Mouse (Mus musculus): ENCODE results near the gene Arfgef2. TPM values are rescaled to one million over a fixed set of nuclear protein-coding genes. Genes with fewer than 3 reads are reported as not detected.

Arfgef2 gene
- total RNA-seq, 1 experiment from 2014 or later: 15.5 TPM

DNA sequence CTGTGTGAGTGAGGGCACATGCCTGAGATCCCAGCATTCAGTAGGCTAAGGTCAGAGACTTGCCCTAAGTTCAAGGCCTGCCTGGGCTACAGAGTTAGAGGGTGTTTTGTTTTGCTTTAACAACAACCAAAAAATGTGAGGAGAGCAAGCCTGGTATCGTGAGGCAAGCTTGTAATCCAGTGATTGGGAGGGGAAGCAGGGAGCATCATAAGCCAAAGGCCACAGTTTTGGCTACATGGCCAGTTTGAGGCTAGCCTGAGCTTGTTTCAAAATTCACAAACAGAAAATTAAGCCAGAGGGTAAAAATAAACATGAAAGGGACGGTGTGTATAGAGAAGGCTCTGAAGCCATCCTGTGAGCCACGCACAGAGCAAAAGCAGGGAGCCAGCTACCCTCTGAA, 80.8 kb downstream of the Arfgef2 start:
- no peak for ATAC-seq (replicated peaks in 1 of 2; ENCODE audit: insufficient read depth in 1 of 2, low FRiP score in 2 of 2, low TSS enrichment in 1 of 2, low read depth in 1 of 2, poor library complexity in 2 of 2, severe bottlenecking in 2 of 2)

DNA sequence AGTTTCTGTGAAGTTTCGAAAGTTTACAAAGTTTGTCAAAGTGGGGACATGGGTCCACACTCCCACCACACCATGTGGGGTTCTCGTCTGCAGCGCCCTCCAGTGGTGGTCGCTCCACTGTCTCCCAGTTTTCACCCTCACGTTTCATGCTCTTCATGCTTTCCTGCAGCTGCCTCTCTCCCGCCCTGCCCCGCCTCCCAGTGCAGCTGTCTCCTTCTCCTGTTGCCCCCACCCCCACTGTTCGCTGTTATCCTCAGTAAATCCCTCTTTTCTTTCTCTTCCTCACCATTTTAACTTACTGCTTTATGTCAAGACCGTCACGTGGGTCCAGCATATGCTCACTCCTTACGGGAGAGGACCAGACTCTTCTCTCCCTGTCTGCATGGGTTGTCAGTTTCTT, 82.4 kb downstream of the Arfgef2 start:
- ATAC-seq (replicated peaks in 1 of 2; ENCODE audit: insufficient read depth in 1 of 2, low FRiP score in 2 of 2, low TSS enrichment in 1 of 2, low read depth in 1 of 2, poor library complexity in 2 of 2, severe bottlenecking in 2 of 2): no peak

DNA sequence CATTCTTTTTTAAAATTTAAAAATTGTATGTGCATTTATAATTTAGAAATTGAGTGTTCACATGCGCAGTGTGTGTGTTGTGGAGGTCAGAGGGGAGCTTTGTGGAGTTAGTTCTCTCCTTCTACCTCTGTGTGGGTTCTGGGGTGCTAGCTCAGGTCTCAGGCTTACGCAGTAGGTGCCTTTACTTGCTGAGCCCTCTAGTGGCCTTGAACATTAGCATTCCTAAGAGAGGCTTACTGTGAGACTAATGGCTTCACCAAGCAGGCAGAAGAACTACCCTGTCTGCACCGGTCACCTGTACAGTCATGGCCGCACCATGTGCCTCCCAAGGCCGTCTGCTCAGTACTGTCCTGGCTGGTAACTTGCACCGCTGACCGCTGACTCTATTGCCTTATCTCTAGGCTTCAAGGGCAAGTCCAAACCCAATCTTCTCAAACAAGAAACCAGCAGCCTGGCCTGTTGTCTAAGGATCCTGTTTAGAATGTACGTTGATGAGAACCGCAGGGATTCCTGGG, 86.0 kb downstream of the Arfgef2 start:
- no peak for ATAC-seq (replicated peaks in 1 of 2; ENCODE audit: insufficient read depth in 1 of 2, low FRiP score in 2 of 2, low TSS enrichment in 1 of 2, low read depth in 1 of 2, poor library complexity in 2 of 2, severe bottlenecking in 2 of 2)

DNA sequence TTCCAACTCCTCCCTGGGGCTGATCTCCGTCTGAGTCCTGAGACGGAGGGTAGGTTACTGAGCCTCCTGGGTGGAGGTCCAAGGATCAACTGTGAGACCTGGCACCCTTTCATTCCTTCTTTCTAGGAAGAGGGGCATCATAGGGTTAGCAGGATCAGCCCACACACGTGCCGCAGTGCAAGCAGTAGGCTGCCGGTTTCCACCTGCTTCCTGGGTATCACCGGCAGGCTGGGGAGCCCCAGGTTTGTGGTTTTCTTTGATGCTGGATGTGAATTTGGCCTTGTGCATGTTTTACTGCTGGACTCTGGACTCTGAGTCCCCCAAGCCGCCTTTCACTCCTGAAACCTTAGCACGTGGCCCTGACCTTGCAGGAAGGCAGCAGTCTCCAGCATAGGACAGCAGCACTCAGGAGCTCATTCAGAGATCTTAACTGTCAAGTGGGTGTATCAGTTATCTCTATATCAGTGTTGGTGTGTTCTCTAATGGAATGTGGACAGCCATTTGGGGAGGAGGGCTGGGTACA, 86.8 kb downstream of the Arfgef2 start:
- ATAC-seq (replicated peaks in 1 of 2; ENCODE audit: insufficient read depth in 1 of 2, low FRiP score in 2 of 2, low TSS enrichment in 1 of 2, low read depth in 1 of 2, poor library complexity in 2 of 2, severe bottlenecking in 2 of 2): no peak

DNA sequence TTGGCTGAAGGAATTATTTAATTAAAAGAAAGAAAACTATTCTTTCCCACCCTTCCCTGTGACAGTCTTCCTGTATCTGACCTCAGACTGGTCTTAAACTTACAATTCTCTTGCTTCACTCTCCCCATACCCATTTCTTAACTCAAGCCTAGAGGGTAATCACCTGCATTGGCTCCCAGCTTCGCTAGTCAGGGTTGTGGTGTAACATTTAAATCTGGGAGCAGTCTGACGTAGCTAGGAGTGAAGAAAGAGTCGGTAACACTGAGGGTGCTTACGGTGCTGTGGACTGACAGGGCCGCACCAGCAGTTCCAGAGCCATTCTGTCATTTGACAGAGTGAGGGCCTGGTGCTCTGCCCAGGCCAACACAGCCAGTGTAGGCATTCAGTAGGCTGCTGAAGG, 87.6 kb downstream of the Arfgef2 start:
- ATAC-seq (replicated peaks in 1 of 2; ENCODE audit: insufficient read depth in 1 of 2, low FRiP score in 2 of 2, low TSS enrichment in 1 of 2, low read depth in 1 of 2, poor library complexity in 2 of 2, severe bottlenecking in 2 of 2): no peak

DNA sequence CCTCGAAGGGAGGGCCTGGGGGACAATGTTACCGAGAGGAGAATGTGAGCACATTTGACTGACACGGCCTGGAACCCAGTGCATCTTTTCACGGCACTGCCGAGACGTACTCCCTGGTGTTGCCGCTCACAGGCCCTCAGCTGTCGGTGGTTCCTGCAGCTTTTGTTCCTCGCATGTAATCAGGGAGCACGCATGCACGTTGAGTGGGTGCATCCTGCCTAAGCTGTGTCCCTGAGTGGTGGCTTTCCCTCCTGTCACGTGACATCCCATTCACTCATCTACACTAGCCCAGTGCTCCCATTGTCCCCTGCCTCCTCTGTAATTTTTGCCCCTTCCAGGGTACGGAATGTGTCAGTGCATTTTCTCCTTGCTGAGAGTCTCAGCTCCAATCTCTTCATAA, 91.0 kb downstream of the Arfgef2 start:
- no peak for ATAC-seq (replicated peaks in 1 of 2; ENCODE audit: insufficient read depth in 1 of 2, low FRiP score in 2 of 2, low TSS enrichment in 1 of 2, low read depth in 1 of 2, poor library complexity in 2 of 2, severe bottlenecking in 2 of 2)

DNA sequence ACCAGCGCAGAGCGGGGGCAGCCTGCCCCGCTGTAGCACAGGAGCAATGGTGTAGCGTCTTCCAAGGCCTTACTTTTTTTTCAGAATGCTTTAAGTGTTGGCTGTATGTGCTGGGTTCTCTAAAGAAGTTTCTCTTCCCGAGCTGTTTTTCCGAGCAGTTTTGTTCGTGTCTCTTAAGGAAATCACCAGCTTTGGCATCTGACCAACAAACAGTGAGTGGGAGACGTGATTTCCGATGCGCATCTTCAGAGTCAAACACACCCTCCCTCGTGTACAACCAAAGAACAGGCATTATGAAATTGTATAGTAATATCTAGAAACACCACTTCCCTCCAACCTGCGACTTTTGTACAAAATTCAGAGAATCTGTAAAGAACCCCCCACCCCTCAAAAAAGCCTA, 91.6 kb downstream of the Arfgef2 start:
- no peak for ATAC-seq (replicated peaks in 1 of 2; ENCODE audit: insufficient read depth in 1 of 2, low FRiP score in 2 of 2, low TSS enrichment in 1 of 2, low read depth in 1 of 2, poor library complexity in 2 of 2, severe bottlenecking in 2 of 2)

DNA sequence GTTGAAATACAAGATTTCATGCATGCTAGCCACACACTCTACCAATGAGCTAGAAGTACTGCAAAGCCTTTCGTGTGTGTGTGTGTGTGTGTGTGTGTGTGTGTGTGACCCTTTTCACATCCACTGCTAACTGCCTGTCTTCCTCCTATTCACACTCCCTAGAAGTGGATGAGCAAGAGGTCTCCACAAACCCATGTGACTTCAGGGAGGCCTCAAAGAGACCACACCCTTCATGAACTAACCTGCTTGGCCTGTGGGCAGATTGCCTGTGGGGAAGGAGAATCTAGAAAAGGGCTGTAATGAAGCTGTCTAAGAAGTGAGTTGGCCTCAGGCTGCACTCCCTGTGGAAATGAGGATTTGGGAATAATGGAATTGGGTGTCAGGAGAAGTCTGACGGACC, 93.8 kb downstream of the Arfgef2 start:
- no peak for ATAC-seq (replicated peaks in 1 of 2; ENCODE audit: insufficient read depth in 1 of 2, low FRiP score in 2 of 2, low TSS enrichment in 1 of 2, low read depth in 1 of 2, poor library complexity in 2 of 2, severe bottlenecking in 2 of 2)

DNA sequence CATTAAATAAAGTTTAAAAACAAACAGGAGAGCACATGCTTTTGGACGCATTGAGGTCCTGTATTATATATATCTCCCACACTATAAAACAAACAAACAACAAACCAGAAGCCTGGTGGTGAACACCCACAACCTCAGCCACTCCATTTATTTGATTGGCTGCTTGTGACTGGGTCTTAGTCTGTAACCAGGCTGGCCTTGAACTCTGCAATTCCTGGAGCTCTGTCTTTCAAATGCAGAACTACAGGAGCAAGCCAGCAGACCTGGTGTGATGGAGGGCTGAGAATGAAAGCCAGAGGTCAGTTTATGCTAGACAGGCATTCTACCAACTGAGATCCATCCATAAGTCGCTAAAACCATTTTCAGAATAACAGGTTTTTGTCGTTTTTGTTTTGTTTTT, 94.4 kb downstream of the Arfgef2 start:
- no peak for ATAC-seq (replicated peaks in 1 of 2; ENCODE audit: insufficient read depth in 1 of 2, low FRiP score in 2 of 2, low TSS enrichment in 1 of 2, low read depth in 1 of 2, poor library complexity in 2 of 2, severe bottlenecking in 2 of 2)

DNA sequence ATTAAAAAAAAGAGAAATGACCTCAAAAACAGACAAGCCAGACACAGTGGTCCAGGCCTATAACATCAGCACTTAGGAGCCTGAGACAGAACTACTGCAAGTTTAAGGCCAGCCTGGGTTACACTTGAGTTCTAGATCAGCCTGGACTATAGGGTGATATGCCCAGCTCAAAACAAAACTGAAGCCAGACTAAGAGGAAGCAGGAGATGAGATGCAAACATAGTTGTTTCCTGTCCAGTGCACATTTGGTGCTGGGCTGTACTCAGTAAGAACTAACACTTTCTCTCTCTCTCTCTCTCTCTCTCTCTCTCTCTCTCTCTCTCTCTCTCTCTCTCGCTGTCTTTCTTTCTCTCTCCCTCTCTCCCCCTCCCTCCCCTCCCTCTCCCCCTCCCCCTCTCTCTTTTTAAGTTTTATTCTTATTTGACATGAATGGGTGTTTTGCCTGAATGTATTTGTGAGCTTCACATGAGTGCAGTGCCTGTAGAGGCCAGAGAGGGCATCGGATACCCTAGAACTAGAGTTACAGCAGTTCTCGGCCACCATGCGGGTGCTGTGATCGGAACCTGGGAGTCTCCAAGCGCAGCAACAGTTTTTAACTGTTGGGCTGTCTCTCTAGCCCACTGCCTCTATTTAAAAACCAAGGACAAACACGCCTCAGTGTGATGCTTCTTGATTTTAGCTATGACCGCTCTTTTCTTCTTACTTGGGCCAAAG, 95.6 kb downstream of the Arfgef2 start:
- ATAC-seq (replicated peaks in 1 of 2; ENCODE audit: insufficient read depth in 1 of 2, low FRiP score in 2 of 2, low TSS enrichment in 1 of 2, low read depth in 1 of 2, poor library complexity in 2 of 2, severe bottlenecking in 2 of 2): no peak

DNA sequence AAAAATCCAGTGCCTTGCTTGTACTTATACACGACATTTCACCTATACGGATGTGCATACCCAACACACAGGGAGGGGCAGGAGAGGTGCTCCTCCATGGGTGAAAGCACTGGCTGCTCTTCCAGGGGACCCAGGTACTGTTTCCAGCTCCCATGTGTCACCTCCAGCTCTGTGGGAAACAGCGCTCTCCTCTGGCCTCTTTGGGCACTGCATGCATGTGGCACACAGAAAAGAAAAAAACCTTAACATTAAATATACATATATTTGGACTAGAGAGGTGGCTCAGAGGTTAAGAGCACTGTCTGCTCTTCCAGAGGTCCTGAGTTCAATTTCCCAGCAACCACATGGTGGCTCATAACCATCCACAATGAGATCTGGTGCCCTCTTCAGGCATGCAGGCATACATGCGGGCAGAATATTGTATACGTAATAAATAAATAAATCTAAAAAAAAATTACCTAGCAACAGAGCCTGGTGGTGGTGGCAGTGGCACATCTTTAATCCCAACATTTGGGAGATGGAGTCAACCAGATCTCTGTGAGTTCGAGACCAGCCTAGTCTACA, 98.4 kb downstream of the Arfgef2 start:
- ATAC-seq (replicated peaks in 1 of 2; ENCODE audit: insufficient read depth in 1 of 2, low FRiP score in 2 of 2, low TSS enrichment in 1 of 2, low read depth in 1 of 2, poor library complexity in 2 of 2, severe bottlenecking in 2 of 2): no peak

DNA sequence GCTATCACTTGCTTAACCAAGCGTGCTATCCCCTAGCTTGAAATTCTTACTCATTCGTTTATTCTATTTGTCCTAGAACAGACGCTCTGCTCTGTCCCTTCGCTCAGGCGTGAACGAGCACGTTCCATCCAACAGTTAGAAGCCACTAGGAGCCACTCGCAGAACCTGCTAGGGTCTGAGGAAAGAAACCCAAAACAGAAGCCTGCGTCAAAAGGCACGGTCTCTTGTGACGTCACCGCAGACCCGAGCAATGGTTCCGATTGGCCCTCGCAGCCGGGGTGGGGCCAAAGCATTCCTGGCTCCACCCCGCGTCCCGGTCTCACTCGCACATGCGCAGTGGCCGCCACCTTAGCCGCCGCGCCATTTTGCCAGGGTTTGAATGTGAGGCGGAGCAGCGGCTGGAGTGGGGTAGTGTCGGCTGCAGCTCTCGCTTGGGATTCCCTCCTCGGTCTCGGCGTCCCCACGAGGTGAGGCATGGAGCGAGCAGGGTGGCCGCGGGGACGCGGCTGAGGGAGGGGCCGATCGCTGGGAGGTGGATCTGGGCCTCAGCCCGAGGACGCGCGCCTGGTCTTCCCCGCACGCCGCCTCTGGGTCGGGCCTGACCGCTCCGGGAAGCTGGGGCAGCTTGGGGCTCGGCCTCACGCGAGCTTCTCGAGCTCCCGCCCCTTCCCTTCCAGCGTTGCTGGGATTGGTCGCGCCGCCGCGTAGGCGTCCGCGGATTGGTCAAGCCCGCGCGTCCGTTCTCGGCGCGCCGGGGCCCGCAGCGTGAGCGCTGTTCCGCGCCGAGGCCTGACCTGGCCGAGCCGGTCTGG, 100.5 kb downstream of the Arfgef2 start, which contains the start of gene Cse1l:
Gene Cse1l, plus strand, starts transcription at position 330 of the 812 bp plus-strand sequence.
- peak; percentile 92 for ATAC-seq (replicated peaks in 1 of 2; ENCODE audit: insufficient read depth in 1 of 2, low FRiP score in 2 of 2, low TSS enrichment in 1 of 2, low read depth in 1 of 2, poor library complexity in 2 of 2, severe bottlenecking in 2 of 2)

DNA sequence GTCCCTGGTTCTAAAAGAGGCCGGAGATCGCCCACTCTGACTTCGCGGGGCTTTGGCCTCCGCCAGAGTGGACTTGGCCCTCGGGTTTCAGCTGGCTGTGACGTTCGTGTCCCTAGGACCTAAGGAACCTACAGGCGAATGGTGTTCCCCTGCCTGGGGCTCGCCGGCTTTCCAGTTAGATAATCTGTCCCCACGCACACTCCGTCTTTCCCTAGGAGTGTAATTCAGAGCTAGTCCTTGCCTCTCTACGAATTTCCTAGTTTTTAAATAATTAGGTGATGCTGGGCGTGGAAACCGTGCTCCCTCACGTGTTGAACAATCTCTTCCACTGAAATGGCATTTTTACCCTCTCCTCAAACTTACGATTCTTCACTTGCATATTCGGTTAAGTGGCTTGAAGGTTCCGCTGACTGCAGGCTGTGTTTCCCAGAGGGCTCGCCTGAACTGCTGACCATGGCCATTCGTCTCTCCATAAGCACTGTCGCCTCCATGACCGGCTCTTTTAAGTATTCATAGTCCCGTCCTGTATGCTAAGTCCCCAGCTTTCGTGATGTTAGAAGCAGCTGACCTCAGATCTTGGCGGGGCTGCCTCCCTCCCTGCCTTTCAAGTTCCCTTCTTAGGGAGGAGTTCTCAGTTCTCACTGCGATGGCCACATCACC, 101.3 kb downstream of the Arfgef2 start:
- no peak for ATAC-seq (replicated peaks in 1 of 2; ENCODE audit: insufficient read depth in 1 of 2, low FRiP score in 2 of 2, low TSS enrichment in 1 of 2, low read depth in 1 of 2, poor library complexity in 2 of 2, severe bottlenecking in 2 of 2)

DNA sequence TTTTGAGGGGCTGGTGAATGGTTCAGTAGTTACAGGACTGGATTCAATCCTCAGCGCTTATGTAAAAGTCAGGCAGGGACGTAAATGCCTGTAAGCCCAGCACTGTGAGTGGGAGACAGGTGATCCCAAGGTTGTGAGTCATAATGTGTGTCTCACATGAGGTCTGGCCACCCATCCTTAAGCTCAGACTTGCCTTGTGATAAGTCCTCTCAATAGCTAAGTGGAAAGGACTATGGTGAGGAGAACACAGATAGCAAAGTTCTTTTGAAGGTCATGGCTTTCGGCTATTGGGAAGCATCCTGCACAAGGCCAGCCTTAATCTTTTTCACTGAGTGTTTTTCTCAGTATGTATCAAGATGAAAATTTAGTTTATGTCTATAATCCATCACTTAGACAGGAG, 104.3 kb downstream of the Arfgef2 start:
- ATAC-seq (replicated peaks in 1 of 2; ENCODE audit: insufficient read depth in 1 of 2, low FRiP score in 2 of 2, low TSS enrichment in 1 of 2, low read depth in 1 of 2, poor library complexity in 2 of 2, severe bottlenecking in 2 of 2): no peak

DNA sequence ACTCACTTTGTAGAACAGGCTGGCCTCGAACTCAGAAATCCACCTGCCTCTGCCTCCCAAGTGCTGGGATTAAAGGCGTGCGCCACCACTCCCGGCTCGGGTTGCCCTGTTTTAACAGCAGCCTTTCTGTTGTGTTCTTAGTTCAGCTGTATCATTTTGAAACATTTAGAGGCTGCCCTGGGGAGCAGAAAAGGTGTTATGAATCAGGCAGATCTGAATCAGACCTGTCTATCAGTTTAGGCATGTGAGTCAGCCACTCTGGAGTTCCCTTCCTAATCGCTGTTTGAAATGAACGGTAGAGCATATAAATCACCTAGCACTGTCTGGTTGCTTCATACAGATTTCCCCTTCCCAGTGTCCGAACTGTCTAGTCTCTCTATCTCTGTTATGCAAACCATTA, 105.1 kb downstream of the Arfgef2 start:
- no peak for ATAC-seq (replicated peaks in 1 of 2; ENCODE audit: insufficient read depth in 1 of 2, low FRiP score in 2 of 2, low TSS enrichment in 1 of 2, low read depth in 1 of 2, poor library complexity in 2 of 2, severe bottlenecking in 2 of 2)

DNA sequence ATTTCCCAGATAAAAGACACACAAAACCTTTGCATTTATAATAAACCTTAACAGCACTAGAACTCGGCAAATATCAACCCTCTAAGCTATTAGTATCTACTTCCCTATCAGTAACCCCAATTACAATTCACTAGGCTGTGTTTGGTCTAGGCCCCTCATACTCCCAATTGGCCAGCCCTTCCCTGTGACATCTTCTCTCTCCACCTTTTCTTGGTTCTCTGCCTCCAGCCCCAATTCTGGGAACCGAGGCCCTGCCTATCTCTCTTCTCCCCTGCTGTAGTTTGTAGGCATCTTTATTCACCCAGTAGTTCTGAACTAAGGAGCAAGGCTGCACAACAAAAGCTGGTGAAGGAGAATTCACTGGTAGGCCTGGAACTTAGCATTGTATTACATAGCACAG, 118.6 kb downstream of the Arfgef2 start:
- ATAC-seq (replicated peaks in 1 of 2; ENCODE audit: insufficient read depth in 1 of 2, low FRiP score in 2 of 2, low TSS enrichment in 1 of 2, low read depth in 1 of 2, poor library complexity in 2 of 2, severe bottlenecking in 2 of 2): no peak

DNA sequence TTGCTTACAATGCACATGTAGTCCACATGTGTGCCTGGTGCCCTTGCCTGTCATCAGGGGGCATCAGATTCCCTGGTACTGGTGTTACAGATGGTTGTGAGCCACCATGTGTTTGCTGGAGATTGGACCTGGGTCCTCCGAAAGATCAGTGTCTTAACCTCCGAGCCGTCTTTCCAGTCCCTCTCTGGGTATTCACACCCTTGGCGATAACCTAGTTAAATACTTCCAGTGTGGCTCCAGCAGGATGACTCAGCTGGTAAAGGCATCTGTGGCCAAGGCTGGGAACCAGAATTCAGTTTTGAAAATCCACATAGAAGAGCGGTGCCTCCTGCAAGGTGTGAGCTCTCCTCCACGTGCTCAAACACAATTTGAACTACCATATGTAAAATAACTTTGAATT, 128.6 kb downstream of the Arfgef2 start:
- no peak for ATAC-seq (replicated peaks in 1 of 2; ENCODE audit: insufficient read depth in 1 of 2, low FRiP score in 2 of 2, low TSS enrichment in 1 of 2, low read depth in 1 of 2, poor library complexity in 2 of 2, severe bottlenecking in 2 of 2)

DNA sequence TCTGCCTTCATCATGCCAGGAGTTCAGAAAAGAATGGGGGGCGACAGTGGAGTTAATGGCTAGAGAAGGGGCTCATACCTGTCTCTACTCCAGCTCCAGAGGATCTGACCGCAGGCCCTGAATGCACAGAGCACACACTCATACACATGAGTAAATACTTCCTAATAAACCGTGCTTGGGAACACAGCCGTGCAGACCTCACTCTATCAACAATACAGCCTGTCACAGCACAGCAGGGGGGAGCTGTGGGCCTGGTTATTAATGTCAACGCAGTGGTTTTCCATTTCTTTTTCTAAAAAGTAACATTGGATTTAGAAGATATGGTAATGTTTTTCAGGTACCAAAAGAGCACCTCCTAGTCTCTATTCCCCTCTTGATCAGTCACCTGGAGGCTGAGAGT, 129.0 kb downstream of the Arfgef2 start:
- no peak for ATAC-seq (replicated peaks in 1 of 2; ENCODE audit: insufficient read depth in 1 of 2, low FRiP score in 2 of 2, low TSS enrichment in 1 of 2, low read depth in 1 of 2, poor library complexity in 2 of 2, severe bottlenecking in 2 of 2)

All from hematopoietic stem cell, adult 5-6 weeks (primary cell).